Mouse (Mus musculus) spleen, postnatal 14 days (tissue): Measurements from ENCODE around the gene Ccdc58.
"Not testable (repeated sequence)": the region's sequence is repeated elsewhere in the genome, so short reads cannot be mapped to it uniquely, and the experiment has no call there.

ENCODE experiments used
- DNase-seq, 2 experiments: peaks; one replicate each; pipeline ENCODE4 v3.0.0; 2021 to 2022; ENCODE audit warnings: low spot score in 2 of 2

Gene Ccdc58

GRCm38 (mm10) chr16:36074772-36075171 is 3.3 kb downstream of the Ccdc58 start:
- no peak for DNase-seq

DNA sequence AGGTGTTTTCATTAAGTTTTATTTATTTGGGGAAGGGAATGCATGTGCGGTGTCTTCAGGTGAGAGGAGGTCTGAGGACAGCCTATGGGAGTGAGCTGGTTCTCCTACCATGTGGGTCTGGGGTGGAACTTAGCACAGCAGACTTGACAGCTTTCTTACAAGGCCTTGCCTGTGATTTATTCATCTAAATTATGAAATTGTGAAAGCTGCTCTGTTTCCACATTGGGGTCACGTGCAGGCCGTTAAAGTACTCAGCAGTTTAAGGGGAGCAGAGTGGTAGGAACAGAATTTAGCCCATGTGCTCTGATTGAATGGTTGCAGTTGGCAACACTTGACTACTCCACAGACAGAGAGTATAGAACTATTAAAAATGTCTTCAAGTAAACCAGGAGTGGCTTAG is 8.4 kb downstream of the Ccdc58 start:
- DNase-seq = no peak

DNA sequence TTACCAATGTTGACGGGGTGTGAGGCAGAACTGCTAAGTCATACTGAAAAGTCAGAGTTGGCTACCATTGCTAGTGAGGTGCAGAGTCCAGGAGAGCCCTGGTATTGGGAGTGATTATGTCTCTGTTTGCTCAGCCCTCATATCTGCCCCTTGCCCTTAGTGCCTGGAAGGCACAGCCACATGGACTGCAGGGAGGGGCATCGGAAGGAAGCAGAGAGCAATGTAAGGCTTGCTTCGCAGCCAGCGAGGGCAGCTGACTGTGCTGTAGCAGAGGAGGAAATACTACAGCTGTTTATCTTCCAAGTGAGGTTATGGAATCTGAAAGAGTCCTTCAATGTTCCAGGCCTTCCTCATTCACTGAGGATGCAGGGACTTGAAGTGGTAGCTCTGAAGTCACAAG is 16.4 kb downstream of the Ccdc58 start:
- no peak for DNase-seq

DNA sequence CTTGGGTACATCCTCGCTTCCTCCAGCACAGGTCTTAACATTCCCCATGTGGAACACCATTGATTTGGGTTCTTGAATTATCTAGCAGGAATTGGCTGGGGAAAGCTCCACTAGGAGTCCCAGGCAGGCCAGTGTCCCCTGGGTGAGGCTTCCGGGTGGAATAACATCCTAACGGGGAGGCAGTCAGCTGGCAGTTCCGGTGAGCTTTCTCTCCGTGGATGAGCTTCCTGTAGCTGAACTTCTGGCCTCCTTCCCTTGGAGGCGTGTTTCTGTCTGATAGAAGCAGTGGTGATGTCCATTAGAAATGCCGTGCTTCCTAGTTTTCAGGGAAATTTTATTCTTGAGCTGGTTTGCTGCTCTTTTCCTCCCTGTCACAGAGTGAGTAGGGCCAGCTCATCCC is 17.6 kb downstream of the Ccdc58 start:
- DNase-seq = no peak

DNA sequence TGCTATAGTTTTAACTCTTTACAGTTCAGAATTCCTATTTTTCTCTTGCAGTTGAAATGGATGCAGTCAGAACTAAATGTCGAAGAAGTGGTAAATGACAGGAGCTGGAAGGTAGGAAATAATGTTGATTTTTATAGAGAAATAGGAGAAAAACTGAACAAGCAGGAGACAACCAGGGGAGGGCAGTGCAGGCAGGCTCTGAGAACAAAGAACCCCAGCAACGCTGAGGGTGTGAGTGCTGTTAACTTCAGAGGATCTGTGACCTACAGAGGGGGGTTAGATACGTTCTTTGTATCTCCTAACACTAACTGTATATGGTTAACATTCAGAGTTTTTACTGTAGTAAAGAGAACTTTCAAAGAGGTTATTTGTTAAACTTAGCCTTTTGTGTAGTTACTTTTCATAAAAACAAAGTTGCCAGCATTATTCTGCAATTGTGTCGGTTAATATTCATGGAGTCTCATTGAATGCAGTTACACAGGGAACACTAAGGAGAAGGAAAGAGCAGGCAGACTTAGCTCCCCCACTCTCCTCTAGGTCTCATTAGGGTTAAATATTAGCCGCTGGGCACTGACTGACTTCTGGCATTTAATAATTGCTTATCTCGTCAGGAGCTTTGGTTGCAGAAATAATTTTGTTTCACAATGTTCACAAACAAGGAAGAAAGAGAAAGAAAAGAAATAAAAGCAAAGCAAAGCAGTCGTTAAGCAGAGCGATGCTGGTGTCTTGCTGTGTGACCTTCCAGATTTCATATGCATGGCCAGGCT is 18.5 kb downstream of the Ccdc58 start:
- DNase-seq = no peak

DNA sequence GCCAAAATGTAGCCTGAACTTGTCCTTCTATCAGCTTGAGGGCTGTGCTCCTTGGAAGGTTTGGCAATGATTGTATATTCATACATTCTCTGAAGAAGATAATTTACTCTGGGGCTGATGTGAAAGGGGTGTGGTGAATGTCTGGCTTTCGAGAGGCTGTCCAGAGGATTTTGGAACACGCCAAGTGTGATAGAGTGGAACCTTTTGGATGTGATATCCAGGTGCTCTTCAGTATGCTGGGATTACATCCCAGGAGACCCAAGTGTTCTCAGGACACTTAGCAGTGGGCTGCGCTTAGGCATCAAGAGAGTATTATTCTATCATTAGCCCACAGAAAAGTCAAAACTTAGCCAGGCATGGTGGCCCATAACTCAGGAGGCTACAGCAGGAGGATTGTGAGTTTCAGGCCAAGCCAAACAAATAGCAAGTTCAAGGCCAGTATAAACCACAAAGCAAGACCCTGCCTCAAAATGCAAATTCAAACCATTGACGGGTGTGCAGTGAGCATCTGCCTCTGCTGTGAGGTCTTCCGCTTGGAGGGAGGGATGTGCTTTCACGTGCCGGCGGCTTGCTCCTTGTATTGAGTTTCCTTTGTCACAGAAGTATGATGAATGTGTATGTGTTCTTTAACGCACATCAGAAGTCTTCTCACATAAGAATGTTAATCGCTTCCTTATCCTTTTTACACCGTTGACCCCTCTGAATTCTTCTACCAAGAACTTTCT is 19.5 kb downstream of the Ccdc58 start:
- no peak for DNase-seq

DNA sequence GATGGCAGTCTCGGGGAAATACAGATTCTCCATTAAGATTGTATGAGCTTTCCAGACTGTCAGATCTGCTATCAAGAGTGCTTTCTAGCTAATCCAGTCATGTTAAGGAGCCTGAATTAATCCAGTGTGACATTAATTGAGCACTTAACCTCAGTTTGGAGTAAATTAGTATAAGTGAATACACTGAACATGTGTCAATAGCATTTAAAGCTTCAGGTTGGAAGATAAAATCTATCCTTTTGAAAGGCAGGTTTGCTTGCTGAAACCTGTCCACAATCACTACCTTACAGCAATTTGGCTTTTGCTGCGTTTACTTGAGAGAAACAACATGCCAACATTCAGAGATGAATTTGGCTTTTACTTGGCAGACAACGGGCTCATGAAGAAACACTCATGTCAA is 22.6 kb downstream of the Ccdc58 start:
- no peak for DNase-seq

GRCm38 (mm10) chr16:36097813-36098499 is 26.5 kb downstream of the Ccdc58 start:
- not testable (repeated sequence) for DNase-seq

GRCm38 (mm10) chr16:36101526-36101925 is 30.0 kb downstream of the Ccdc58 start:
- DNase-seq = no peak

GRCm38 (mm10) chr16:36102211-36102610 is 30.7 kb downstream of the Ccdc58 start:
- no peak for DNase-seq

GRCm38 (mm10) chr16:36111486-36111885 is 40.0 kb downstream of the Ccdc58 start:
- not testable (repeated sequence) for DNase-seq

GRCm38 (mm10) chr16:36115751-36116150 is 44.3 kb downstream of the Ccdc58 start:
- not testable (repeated sequence) for DNase-seq

GRCm38 (mm10) chr16:36128092-36128491 is 56.6 kb downstream of the Ccdc58 start:
- DNase-seq = no peak

- DNase-seq = no peak
Measured at GRCm38 (mm10) chr16:36131141-36131540, 59.7 kb downstream of the Ccdc58 start, which contains the start of gene Csta1. TSS of gene Csta1 (minus strand) at chr16:36131241.

DNA sequence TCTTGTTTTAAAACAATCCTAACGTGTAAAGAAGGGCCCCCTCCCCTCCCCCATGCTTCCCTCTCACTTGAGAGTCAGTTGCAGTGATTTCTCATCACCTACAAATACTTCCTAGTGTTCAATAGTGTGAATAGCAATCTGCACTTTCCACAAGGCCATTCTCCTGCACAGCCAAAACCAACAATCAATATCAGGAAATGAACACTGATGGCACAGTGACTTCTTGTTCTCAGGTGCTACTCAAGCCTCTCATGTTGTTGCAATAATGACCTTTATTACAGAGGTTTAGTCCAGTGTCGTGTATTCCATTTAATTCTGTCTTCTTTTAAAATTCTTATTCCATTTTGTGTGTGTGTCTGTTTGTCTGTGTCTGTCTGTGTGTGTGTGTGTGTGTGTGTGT is 66.7 kb downstream of the Ccdc58 start:
- DNase-seq = no peak
